Mouse (Mus musculus): ENCODE results near the gene Hivep3. TPM values are rescaled to one million over a fixed set of nuclear protein-coding genes. Genes with fewer than 3 reads are reported as not detected.

The Hivep3 gene
- total and polyA plus RNA-seq, 3 experiments, result not detected

DNA sequence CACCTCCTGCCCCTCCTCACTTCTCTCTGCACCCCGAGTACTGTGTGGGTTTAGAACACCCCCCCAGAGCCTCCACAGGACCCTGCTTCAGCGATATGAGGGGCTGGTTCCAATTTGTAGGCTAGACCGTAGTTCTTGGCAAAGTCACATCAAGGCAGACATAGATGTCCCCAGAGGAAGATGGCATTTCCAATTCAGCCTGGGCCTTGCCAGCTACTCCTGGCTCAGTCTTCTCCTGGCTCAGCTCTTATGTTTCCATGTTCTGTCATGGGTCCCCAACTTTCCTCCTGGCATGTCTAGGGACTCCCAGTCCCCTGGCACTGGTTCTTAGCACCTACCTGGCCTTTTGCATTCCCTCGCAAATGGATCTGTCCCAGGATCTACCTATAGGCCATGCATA is 201.3 kb downstream of the Hivep3 start:
- TF ChIP-seq RAD21 (IDR thresholded peaks at IDR 0.05; ENCODE audit: low read depth, low read length) (no peak), USF1 (IDR thresholded peaks at IDR 0.05; ENCODE audit: low read depth, low read length) (no peak)
- Histone ChIP-seq H3K27ac (ENCODE audit: control insufficient read depth, low read depth, low read length) (no peak overlapping the region), H3K9ac (ENCODE audit: control insufficient read depth, low read depth, low read length, poor library complexity, severe bottlenecking) (no peak overlapping the region), H3K79me2 (ENCODE audit: control insufficient read depth, insufficient read depth, low read length, poor library complexity) (no peaks in the 10 kb centered on the region), H3K4me1 (ENCODE audit: control insufficient read depth in 1 of 2, insufficient read depth in 2 of 2, low read length in 2 of 2) (no peaks in the 10 kb centered on the region), H3K27me3 (ENCODE audit: control insufficient read depth in 1 of 2, insufficient read depth in 2 of 2, low read length in 2 of 2) (no peaks in the 10 kb centered on the region), H3K9me3 (replicated peaks; ENCODE audit: insufficient read depth, low read length) (no peaks in the 10 kb centered on the region), H3K4me3 (ENCODE audit: control insufficient read depth in 1 of 2, insufficient read depth in 1 of 2, low read depth in 2 of 2, low read length in 2 of 2) (no peak overlapping the region), H3K36me3 (ENCODE audit: control insufficient read depth in 1 of 2, insufficient read depth in 2 of 2, low read length in 2 of 2) (no peaks in the 10 kb centered on the region)
- DNase-seq (ENCODE audit: low read depth, low spot score), result no peak

DNA sequence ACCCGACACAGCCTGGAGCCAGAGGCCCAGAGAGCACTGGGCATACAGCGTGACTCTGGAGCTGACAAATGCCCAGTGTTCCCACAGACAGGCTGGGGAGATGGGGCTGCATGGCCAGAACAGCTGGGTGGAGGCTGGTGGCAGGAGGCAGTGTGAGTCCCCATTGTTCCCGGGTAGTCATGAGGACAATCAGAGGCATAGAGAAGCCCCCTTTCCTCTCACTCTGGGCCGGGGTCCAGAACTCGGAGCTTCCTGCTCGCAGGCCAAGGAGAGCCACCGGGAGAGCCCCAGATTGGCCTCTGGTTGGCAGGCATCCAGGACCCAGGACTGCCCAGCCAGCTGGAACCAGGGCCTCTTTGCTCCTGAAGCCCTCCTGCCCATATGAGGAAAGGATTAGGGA is 204.3 kb downstream of the Hivep3 start:
- Histone ChIP-seq H3K27me3 (ENCODE audit: control insufficient read depth in 1 of 2, insufficient read depth in 2 of 2, low read length in 2 of 2) (no peaks in the 10 kb centered on the region), H3K9me3 (replicated peaks; ENCODE audit: insufficient read depth, low read length) (no peaks in the 10 kb centered on the region), H3K4me3 (ENCODE audit: control insufficient read depth in 1 of 2, insufficient read depth in 1 of 2, low read depth in 2 of 2, low read length in 2 of 2) (no peak overlapping the region), H3K79me2 (ENCODE audit: control insufficient read depth, insufficient read depth, low read length, poor library complexity) (no peaks in the 10 kb centered on the region), H3K36me3 (ENCODE audit: control insufficient read depth in 1 of 2, insufficient read depth in 2 of 2, low read length in 2 of 2) (no peaks in the 10 kb centered on the region), H3K9ac (ENCODE audit: control insufficient read depth, low read depth, low read length, poor library complexity, severe bottlenecking) (no peak overlapping the region), H3K27ac (ENCODE audit: control insufficient read depth, low read depth, low read length) (no peak overlapping the region), H3K4me1 (ENCODE audit: control insufficient read depth in 1 of 2, insufficient read depth in 2 of 2, low read length in 2 of 2) (no peaks in the 10 kb centered on the region)
- TF ChIP-seq TBP (IDR thresholded peaks at IDR 0.05; ENCODE audit: low read depth, low read length) (no peak), MAX (IDR thresholded peaks at IDR 0.05; ENCODE audit: low read length) (no peak), UBTF (IDR thresholded peaks at IDR 0.05; ENCODE audit: borderline replicate concordance, insufficient read depth, low read depth, low read length) (no peak), NRF1 (IDR thresholded peaks at IDR 0.05; ENCODE audit: insufficient read depth, low read depth, low read length, poor library complexity, severe bottlenecking) (no peak), MXI1 (IDR thresholded peaks at IDR 0.05; ENCODE audit: low read depth, low read length) (no peak), SMC3 (IDR thresholded peaks at IDR 0.05; ENCODE audit: low read depth, low read length) (no peak), MYB (IDR thresholded peaks at IDR 0.05; ENCODE audit: low read depth, low read length) (no peak), TCF12 (IDR thresholded peaks at IDR 0.05; ENCODE audit: low read depth, low read length) (no peak), RAD21 (IDR thresholded peaks at IDR 0.05; ENCODE audit: low read depth, low read length) (no peak), ETS1 (IDR thresholded peaks at IDR 0.05; ENCODE audit: low read depth, low read length) (no peak), CHD2 (IDR thresholded peaks at IDR 0.05; ENCODE audit: low read length) (no peak), NELFE (IDR thresholded peaks at IDR 0.05; ENCODE audit: low read depth, low read length) (no peak), POLR2A (IDR thresholded peaks at IDR 0.05; ENCODE audit: control insufficient read depth in 1 of 2, insufficient read depth in 1 of 2, low read depth in 1 of 2, low read length in 2 of 2, poor library complexity in 1 of 2) (no peak)
- DNase-seq (ENCODE audit: low read depth, low spot score), result no peak

DNA sequence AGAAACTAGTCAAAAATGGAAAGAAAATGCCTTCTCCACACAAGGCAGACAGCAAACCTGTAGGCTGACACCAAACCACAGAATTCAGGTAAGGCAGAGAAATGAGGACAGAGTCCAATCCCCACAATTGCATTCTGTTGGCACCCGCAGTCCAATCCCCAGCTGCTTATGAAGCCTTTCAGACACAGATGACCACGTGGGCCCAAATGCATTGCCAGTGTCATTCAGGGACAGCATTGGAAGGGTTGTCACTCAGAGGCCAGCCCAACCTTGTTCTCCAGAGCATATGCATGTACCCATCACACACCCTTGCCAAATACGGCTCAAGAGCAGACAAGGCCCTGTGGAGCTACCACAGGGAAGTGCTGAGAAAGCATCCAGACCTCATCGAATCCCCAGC is 204.9 kb downstream of the Hivep3 start:
- no peaks in the 10 kb centered on the region for H3K27me3 ChIP-seq (ENCODE audit: control insufficient read depth in 1 of 2, insufficient read depth in 2 of 2, low read length in 2 of 2)
- no peaks in the 10 kb centered on the region for H3K36me3 ChIP-seq (ENCODE audit: control insufficient read depth in 1 of 2, insufficient read depth in 2 of 2, low read length in 2 of 2)
- no peaks in the 10 kb centered on the region for H3K79me2 ChIP-seq (ENCODE audit: control insufficient read depth, insufficient read depth, low read length, poor library complexity)
- H3K9me3 ChIP-seq (replicated peaks; ENCODE audit: insufficient read depth, low read length), result no peaks in the 10 kb centered on the region
- H3K4me1 ChIP-seq (ENCODE audit: control insufficient read depth in 1 of 2, insufficient read depth in 2 of 2, low read length in 2 of 2), result no peaks in the 10 kb centered on the region
- no peak for DNase-seq (ENCODE audit: low read depth, low spot score)
- H3K27ac ChIP-seq (ENCODE audit: control insufficient read depth, low read depth, low read length), result no peak overlapping the region
- TF ChIP-seq CTCF (IDR thresholded peaks at IDR 0.05 in 2 of 3, conservative IDR thresholded peaks at IDR 0.05 in 1 of 3; ENCODE audit: control insufficient read depth in 1 of 3, insufficient read depth in 1 of 3, low read depth in 2 of 3, low read length in 3 of 3, poor library complexity in 1 of 3, severe bottlenecking in 1 of 3), result no peak
- TF ChIP-seq SMC3 (IDR thresholded peaks at IDR 0.05; ENCODE audit: low read depth, low read length), result no peak
- TF ChIP-seq ELF1 (IDR thresholded peaks at IDR 0.05; ENCODE audit: low read depth, low read length), result no peak
- TF ChIP-seq MAZ (IDR thresholded peaks at IDR 0.05; ENCODE audit: low read depth, low read length), result no peak
- TF ChIP-seq POLR2AphosphoS2 (IDR thresholded peaks at IDR 0.05; ENCODE audit: low read length), result no peak
- no peak for TF ChIP-seq ZC3H11A (IDR thresholded peaks at IDR 0.05; ENCODE audit: low read depth, low read length)
- no peak for TF ChIP-seq USF2 (IDR thresholded peaks at IDR 0.05; ENCODE audit: borderline replicate concordance in 1 of 2, insufficient read depth in 1 of 2, low read depth in 1 of 2, low read length in 2 of 2)
- TF ChIP-seq ETS1 (IDR thresholded peaks at IDR 0.05; ENCODE audit: low read depth, low read length), result no peak
- no peak for TF ChIP-seq KAT2A (conservative IDR thresholded peaks at IDR 0.05; ENCODE audit: low read depth, low read length)
- TF ChIP-seq MEF2A (IDR thresholded peaks at IDR 0.05; ENCODE audit: extremely low read depth, insufficient replicate concordance, low read depth, low read length, poor library complexity, severe bottlenecking), result no peak
- no peak for TF ChIP-seq POLR2A (IDR thresholded peaks at IDR 0.05; ENCODE audit: control insufficient read depth in 1 of 2, insufficient read depth in 1 of 2, low read depth in 1 of 2, low read length in 2 of 2, poor library complexity in 1 of 2)
- H3K9ac ChIP-seq (ENCODE audit: control insufficient read depth, low read depth, low read length, poor library complexity, severe bottlenecking), result no peak overlapping the region
- no peak overlapping the region for H3K4me3 ChIP-seq (ENCODE audit: control insufficient read depth in 1 of 2, insufficient read depth in 1 of 2, low read depth in 2 of 2, low read length in 2 of 2)

Data from MEL (cell line).